Mouse (Mus musculus) spleen, adult 12 weeks (tissue): Measurements from ENCODE around the gene Fam169b.

Source experiments
- DNase-seq: peaks from one replicate; pipeline ENCODE4 v3.0.0; 2022; ENCODE audit warnings: low spot score

Gene Fam169b

DNA sequence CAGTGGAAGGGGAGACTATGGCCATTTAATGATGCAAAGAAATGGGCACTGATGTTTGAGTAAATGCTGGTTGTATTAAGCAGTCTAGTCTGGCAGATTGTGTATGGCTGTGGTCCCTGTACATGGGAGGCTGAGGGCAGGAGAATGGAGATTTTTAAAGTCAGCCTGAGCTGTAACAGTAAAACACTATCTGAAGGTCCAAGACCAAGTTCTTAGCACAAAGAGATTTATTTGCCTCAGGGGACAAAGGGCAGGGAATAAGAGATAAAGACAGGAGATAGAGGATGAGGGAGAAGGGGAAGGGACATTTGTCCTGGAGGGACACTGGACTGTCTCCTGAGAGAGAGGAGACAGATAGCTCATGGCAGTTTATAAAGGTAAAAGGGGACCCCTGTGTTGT is at the start of gene Fam169b:
Gene Fam169b, plus strand, starts transcription at position 325 of the 400 bp plus-strand sequence.
- no peak for DNase-seq

GRCm38 (mm10) chr7:68224006-68224405 is 49.6 kb upstream of the Fam169b start:
- no peak for DNase-seq

DNA sequence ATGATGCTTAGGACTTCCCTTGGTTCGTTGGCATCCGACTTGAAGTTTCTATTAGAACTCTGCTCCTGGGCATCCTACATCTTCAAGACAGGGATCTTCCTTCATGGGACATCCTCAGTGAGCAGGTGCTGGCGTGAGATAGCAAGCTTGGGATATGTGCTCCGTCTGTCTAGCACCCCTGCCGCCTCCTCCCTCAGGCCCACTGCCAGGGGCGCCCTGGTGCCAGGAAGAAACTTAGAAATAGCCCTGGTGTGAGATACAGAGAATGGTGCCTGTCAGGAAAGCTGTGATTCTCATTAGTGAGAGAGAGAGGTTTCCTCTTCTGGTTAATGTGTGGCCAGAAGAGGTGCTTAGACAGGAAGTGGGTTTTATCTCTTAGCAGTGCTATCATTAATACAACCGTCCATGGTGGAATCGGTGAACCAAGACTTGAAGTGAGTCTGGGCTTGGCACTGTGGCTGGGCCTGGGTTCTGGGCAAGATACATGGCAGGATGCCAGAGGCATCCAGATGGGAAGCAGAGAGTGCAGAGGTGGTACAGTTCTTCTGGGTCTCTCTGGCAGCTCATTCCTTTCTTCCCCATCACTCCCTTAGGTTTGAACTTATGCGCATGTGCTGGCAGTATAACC is 48.1 kb upstream of the Fam169b start:
- no peak for DNase-seq

GRCm38 (mm10) chr7:68227021-68227420 is 46.6 kb upstream of the Fam169b start:
- no peak for DNase-seq

DNA sequence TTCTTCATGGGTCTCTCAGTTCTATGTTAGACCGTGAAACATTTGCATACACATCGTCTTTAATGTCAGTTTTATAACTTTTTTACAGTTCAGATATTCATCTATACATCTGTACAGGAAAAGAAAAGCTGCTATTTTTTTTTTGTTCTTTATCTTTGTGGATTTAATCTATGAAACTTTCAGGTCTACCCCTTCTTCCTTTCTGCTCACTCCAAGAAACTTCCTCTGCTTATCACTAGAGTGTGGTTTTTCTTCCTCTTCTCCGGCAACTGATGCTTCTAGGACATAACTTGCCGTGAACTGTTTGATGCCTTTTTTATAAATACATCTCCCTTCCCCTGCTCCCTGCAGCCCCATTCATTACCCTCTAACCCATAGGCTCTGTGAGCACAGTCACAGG is 46.0 kb upstream of the Fam169b start:
- DNase-seq: no peak

GRCm38 (mm10) chr7:68228491-68228890 is 45.1 kb upstream of the Fam169b start:
- DNase-seq: no peak

- no peak for DNase-seq
Observed at GRCm38 (mm10) chr7:68230831-68231230, 42.8 kb upstream of the Fam169b start.

GRCm38 (mm10) chr7:68232521-68232920 is 41.1 kb upstream of the Fam169b start:
- no peak for DNase-seq

- no peak for DNase-seq
Observed at GRCm38 (mm10) chr7:68233619-68234223, 39.9 kb upstream of the Fam169b start.

DNA sequence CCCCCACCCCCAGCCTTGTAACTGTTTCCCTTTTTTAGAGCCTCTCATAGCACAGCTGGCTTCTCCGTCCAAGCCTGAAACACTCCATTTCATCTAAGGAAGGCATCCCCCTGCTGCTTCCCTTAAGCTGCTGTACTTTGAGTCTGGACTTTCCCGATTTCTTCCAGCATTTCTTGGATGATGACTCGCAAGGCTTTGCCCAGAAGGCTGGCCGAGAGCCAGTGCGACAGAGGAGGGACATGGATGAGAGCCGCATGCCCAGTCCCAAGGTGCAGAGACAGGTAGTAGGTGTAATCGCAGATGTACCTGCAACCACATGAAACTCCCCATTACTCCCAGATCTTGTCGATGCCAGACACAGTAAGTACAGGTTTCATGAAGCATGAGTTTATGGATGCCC is 36.8 kb upstream of the Fam169b start:
- DNase-seq: no peak

DNA sequence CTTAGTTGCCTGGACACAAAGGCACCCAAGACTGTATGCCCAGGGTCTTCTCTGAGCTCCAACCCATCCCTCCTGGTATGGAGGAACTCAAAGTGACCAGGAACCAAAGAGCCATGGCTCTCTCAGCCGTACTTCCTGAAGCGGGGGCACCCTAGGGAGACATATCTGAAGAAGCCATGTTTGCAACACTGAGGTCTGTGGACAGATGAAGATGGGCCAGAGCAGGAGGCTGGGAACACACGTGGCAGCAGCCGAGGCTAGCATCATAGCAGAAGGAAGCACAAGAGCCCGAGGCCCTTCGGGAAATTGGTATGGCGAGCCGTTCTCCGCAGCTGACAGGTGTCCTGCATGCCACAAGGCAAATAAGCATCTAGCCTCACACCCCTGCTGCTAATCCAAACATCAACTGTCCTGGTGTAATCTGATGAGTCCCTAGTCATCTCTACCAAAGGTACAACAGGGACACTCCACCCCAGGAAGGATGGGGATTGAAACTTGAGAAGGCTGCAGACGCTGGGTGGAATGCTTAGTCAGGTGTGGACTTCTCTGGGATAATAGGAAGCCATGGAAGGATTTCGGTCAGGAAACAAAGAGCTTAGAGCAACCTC is 34.3 kb upstream of the Fam169b start:
- no peak for DNase-seq

- no peak for DNase-seq
Observed at GRCm38 (mm10) chr7:68241205-68241604, 32.4 kb upstream of the Fam169b start.

GRCm38 (mm10) chr7:68245681-68246080 is 28.0 kb upstream of the Fam169b start:
- no peak for DNase-seq

GRCm38 (mm10) chr7:68246249-68246648 is 27.4 kb upstream of the Fam169b start:
- no peak for DNase-seq

DNA sequence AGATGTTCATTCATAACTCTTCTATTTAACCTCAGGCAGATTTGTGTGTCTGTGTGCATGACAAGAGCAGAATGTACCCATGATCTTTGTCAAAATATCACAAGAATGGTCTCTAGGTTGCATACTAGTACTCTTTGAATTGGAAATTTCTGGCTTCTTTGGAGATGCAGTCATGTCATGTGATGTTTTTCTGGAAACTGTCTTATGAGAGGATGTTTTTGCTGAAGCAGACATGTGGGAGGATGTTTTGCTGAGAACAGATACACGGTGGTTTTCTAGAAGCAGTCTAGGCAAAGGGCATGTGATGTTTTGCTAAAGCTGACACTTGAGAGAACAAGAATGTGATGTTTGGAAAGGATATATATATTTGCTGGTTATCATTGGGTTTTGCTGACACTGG is 23.2 kb upstream of the Fam169b start:
- DNase-seq: no peak

GRCm38 (mm10) chr7:68250902-68251301 is 22.7 kb upstream of the Fam169b start:
- DNase-seq: no peak

- no peak for DNase-seq
Observed at GRCm38 (mm10) chr7:68257767-68258166, 15.9 kb upstream of the Fam169b start.

- no peak for DNase-seq
Observed at GRCm38 (mm10) chr7:68258326-68259150, 15.1 kb upstream of the Fam169b start.

DNA sequence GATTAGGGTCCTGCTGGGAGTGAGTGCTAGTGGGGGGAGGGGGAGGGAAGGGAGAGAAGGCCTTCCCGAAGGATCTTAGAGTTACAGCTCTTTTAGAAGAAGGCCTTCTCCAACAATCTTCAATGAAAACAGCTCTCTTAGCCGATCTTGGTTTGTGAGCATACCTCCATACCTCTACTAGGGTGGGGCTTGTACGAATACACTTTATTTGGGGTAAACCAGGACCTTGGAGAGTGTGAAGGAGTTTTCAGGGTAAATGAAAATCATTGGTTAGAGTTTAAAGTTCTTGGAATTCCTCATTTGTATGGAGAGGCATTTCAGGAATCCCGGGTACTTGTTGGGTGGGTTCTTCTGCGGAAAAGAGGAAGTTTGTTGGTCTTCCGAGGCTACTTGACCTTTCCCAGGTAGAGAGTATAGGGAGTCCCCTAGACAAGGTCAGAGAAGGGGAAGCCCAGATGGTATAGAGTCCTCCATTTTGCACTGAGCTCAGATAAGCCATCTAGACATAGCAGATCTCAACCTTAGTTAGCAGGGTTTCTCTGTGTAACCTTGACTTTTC is 14.0 kb upstream of the Fam169b start:
- no peak for DNase-seq

GRCm38 (mm10) chr7:68262612-68263200 is 10.9 kb upstream of the Fam169b start:
- DNase-seq: no peak

DNA sequence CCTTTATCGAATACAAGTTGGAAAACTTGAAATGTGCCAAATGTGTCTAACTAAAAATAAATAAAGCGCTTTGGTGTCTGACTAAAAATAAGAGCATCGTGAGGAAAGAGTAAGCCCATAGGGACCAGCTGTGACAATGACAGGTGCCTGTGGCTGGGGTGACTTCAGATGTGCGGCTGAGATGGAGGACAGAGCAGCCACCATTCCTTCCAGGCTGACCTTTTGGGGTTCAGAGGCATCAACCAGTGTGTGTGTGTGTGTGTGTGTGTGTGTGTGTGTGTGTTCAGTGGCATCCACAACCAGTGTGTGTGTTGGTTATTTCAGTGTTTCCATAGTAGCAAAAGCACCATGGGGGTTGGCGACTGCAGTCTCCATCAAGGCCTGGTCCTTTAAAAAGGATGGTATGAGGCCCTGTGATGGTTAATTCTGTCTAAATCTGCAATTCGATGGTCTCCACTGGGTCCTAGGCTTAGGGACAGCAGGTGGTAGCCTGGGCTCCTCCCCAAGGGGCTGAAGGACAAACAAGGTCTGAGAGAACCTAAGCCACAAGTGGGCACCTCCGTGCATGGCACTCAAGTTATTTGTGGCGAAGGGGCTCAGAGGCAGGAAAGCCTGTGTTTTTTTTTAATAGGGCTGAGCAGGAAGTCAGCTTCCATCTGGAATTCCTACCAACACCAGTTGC is 10.2 kb upstream of the Fam169b start:
- no peak for DNase-seq
